Mouse (Mus musculus): ENCODE results near the gene Zkscan1.

- TF ChIP-seq CTCF (IDR thresholded peaks at IDR 0.05; ENCODE audit: low read depth, low read length) (no peak), POLR2A (IDR thresholded peaks at IDR 0.05; ENCODE audit: borderline replicate concordance, low read depth, low read length) (no peak)
These were observed 948 bp upstream of the Zkscan1 start for GRCm38 (mm10) chr5:138083936-138084335.

All from bone marrow macrophage, adult 2 months (primary cell).